Mouse (Mus musculus) regulatory T cell (primary cell): ENCODE results near the gene Map2k2.
"Not testable (repeated sequence)": the region's sequence is repeated elsewhere in the genome, so short reads cannot be mapped to it uniquely, and the experiment has no call there.

Experiments used
- in situ Hi-C: fragments of 300-600 bp; cut with MboI, MseI; formaldehyde crosslinking; loops from one replicate; pipeline ENCODE4 v1.15.1; 2025; ENCODE audit warnings: high pct_unique_total_duplicates

Gene Map2k2

DNA sequence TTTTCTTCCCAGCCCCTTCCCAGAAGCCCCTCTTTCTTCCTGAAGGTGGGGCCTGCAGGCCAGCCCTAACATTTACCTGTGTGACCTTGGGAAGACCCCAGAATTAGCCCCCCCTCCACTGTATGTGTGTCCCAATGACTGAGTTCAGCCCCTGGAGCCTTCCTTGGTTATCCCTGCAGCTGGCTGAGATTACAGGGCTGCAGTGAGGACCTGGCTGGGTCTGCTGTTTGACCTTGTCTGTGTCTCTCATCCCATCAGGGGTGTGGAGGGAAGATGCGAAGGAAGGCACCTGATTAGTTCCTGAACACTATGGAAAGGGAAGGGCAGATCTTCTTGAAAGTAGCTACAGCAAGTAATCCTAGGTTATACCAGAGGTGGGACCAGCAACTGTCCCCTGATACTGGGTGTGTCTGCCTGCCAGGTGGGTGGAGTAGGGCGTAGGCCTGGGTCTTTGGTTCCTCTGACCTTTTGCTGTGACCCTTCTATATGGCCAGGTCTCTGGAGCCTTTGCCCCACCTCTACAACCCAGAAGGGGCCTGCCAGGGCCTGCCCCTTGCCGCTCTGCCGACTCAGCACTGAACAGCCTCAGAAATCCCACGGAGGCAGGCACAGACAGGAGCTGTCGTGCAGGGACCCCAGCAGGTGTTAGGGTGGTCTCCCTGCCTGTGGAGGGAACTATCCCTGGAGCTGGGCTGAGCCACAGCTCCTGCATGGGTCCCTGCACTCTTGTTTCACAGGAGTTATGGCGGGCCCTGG is 35.9 kb downstream of the Map2k2 start:
- in situ Hi-C loops = no loop called here

DNA sequence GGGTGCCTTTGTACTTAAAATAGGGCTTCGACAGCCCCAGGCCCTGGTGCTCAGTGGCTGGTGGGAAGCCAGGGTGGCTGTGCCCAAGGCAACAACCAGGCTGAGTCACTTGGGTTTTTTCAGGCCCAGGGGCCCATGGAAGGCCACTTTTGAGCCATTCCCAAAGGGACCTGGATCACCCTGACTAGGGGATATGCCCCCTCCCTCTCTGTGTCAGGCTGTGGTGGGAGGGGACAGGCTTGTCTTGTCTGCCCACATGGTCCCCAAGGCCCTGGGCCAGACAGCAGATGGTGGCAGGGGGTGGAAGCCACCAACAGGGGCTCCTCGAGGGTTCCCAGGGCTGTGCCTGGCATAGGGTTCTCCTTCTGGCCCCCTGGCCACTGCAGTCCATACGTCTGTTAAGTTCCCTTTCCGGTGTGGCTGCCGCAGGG is 36.9 kb downstream of the Map2k2 start:
- in situ Hi-C loops = no loop called here

DNA sequence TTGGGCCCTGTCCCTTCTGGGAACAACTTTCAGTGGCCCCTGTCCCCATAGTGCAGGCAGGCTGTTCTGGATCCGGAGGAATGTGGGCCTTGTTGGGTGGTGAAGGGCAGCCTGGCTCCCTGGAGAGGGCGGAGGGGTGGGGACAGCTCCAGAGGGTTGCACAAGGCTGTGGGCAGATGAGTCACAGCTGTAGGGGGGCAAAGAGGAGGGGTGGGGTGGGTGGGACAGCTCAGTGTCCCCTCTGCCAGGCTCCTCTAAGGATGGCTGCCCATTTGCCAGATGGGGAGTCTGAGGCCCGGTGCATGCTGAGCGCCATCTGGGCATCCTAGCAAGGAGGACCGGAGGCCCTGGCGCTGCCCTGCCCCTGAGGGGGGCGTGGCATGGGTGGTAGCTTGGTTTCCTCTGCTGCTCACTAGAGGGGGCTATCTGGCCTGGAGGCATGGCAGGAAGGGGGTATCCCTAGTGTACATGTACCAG is 37.5 kb downstream of the Map2k2 start:
- in situ Hi-C loops = no loop called here

GRCm38 (mm10) chr10:81143845-81144437 is 38.2 kb downstream of the Map2k2 start:
- in situ Hi-C loops = no loop called here

DNA sequence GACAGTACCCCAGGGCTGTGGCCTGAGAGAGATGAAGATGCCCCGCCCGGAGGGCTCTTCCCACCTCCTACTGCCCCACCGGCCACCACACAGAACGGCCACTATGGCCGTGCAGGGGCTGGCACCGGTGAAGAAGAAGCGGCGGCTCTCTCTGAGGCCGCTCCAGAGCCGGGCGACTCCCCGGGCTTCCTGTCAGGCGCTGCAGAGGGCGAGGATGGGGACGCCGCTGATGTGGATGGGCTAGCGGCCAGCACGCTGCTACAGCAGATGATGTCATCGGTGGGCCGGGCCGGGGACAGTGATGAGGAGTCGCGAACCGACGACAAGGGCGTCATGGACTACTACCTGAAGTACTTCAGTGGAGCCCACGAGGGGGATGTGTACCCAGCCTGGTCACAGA is 39.0 kb downstream of the Map2k2 start:
- in situ Hi-C loops = no loop called here

- in situ Hi-C loops = no loop called here
Measured at GRCm38 (mm10) chr10:81145307-81145706, 39.6 kb downstream of the Map2k2 start.

GRCm38 (mm10) chr10:81145778-81146177 is 40.1 kb downstream of the Map2k2 start:
- in situ Hi-C loops = no loop called here

- in situ Hi-C loops = no loop called here
Measured at GRCm38 (mm10) chr10:81146296-81146695, 40.6 kb downstream of the Map2k2 start.

- in situ Hi-C loops = no loop called here
Measured at GRCm38 (mm10) chr10:81151261-81151660, 45.5 kb downstream of the Map2k2 start.

GRCm38 (mm10) chr10:81152609-81153008 is 46.9 kb downstream of the Map2k2 start:
- in situ Hi-C loops = no loop called here

DNA sequence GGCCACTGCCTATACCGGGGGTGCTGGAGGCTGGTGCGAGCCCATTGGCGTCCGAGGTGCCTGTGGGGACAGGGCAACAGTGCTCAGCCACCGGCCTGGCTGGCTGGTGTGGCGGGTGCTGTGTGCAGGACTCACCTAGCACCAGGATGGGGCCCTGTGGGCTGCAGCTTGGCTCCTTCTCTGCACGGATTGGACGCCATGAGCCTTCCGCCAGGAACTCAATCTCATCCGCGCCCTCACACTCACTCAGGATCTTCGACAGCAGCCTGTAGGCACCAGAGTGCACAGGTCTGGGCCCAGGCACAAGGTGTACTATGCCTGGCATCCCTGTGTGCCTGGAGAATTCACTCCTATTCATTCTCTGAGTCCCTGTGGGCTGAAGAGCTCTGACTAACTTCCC is 48.6 kb downstream of the Map2k2 start:
- in situ Hi-C loops = no loop called here

DNA sequence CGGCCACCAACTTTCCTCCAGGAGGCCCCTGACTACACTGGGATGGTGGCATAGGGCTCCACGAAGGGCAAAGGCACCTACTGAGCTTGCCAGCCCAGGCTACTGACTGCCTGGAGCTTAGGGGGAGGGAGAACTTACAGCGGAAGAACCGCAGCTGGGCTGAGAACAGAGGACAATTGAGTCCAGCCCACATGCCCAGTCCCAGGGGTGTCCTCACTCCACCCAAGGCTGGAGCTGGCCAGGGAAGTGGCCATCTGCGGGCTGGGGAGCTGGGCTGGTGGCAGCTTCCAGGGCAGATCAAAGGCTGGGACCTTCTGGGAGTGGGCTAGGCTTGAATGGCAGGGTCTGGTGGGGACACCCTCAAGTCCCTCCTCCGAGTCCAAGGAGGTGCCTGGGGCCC is 49.0 kb downstream of the Map2k2 start:
- in situ Hi-C loops = no loop called here

- in situ Hi-C loops = no loop called here
Measured at GRCm38 (mm10) chr10:81161602-81162317, 56.0 kb downstream of the Map2k2 start.

- in situ Hi-C loops = no loop called here
Measured at GRCm38 (mm10) chr10:81162318-81162652, 56.6 kb downstream of the Map2k2 start.

- in situ Hi-C loops = no loop called here
Measured at GRCm38 (mm10) chr10:81165118-81165517, 59.4 kb downstream of the Map2k2 start.

DNA sequence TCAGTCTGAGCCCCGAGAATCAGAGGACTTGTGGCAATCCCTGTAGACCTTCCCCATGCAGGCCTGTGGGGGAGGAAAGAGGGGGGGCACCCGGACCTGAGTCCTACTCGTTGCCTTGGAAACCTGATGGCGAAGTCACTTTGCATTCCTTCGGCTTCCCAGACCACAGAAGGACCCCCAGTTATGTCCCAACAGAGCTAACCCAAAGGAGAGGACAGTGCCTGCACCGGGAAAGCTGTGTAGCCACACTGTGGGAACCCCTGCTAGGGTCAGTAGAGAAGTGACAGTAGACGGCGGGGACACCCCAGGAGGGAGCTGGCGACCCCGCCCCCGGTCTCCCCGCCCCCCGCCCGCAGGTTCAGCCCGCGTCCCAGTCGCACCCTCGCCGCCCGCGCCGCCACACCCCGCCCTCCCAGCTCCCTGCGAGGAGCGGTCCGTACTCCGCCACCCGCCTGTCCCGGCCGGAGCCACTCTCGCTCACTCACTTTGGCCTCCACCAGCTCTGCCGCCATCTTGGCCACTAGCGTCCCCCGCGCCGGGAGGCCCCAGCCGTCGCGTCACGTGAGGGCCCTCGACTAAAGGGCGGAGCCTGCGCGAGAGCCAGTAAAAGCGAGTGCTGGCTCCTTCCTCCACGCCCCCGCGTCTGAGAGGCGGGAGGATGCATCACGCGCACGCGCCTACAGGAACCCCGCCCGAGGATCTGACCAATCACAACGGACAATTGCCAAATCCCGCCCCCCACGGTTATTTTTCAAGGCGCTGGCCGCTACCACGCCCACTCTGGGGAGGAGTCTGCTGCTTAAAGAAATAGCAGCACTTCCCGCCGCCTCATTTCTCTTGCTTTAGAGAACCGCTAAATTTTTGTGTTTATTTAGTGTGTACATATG is 61.7 kb downstream of the Map2k2 start, which contains the start of gene Pias4:
Pias4 (minus strand) TSS at position 724 of the 887 bp plus-strand sequence.
- in situ Hi-C loops = no loop called here

GRCm38 (mm10) chr10:81168087-81168431 is 62.3 kb downstream of the Map2k2 start:
- in situ Hi-C loops = no loop called here

DNA sequence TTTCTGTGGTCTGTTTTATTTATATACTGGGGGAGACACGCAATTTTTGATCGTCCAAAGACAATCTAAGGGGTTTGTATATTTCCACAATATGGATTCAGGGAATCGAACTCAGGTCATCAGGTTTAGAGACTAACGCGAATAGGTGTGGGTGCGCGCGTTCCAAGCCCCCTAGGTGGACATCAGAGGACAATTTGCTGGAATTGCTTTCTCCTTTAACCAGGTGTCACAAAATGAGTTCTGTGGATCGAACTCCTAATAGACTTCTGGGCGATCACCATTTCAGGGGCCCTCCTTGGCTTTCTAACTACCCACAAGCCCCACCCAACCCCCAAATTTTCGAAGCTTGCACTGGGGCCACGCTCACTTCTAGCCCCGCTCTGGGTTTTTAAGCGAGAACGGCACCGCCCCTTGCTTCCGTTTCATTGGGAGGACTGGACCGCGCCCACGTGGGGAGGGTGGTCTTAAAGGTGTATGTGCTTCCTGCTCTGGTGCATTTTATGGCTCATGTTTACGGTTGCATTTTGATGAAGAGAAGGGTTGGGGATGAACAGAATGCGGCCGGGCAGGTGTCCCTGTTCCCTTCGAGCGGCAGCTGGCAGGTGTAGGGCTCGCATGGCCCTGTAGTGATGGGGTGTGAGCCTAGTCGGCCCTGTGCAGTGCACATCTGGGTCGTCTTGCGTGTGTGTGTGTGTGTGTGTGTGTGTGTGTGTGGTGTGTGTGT is 63.0 kb downstream of the Map2k2 start:
- in situ Hi-C loops = no loop called here

- in situ Hi-C loops = not testable (repeated sequence)
Measured at GRCm38 (mm10) chr10:81169411-81169900, 63.7 kb downstream of the Map2k2 start.

- in situ Hi-C loops = loop anchor here (10.0 kb wide), 1 partner anchor 1318 kb away; the partner anchor contains the start of gene Ptbp1
Measured at GRCm38 (mm10) chr10:81173132-81173531, 67.4 kb downstream of the Map2k2 start.
